Mouse (Mus musculus) lung, adult 18-20 months (tissue): Measurements from ENCODE around the gene Ptpn1.
A peak's percentile ranks its signal among the peaks of the same experiment; 100 is the strongest.

Experiments used
- DNase-seq, 2 experiments: peaks; one replicate each; pipeline ENCODE4 v3.0.0; 2022; ENCODE audit warnings: mixed read lengths in 2 of 2

Gene Ptpn1

DNA sequence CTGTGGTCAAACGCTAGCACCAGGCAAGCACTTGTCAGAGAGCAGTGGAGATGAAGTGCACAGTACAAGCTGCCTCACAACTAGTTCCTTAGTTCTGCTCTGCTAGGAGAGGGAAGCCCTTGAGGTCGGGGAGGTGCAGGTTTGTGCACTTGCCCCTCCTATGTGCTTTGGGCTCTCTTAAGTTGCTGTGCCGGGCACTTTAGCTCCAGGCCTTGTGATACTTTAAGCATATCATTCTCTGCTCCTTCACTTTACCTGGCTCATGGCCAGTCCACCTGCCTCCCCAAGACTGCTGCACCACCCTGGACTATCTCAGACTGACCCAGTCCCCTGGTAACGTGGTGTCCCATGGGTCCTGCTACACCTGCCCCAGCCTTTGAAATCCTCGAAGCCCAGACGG is 16.2 kb downstream of the Ptpn1 start:
- DNase-seq: peak; percentile 78 to 87

- DNase-seq: no peak
Measured at GRCm38 (mm10) chr2:167948557-167948956, 16.7 kb downstream of the Ptpn1 start.

DNA sequence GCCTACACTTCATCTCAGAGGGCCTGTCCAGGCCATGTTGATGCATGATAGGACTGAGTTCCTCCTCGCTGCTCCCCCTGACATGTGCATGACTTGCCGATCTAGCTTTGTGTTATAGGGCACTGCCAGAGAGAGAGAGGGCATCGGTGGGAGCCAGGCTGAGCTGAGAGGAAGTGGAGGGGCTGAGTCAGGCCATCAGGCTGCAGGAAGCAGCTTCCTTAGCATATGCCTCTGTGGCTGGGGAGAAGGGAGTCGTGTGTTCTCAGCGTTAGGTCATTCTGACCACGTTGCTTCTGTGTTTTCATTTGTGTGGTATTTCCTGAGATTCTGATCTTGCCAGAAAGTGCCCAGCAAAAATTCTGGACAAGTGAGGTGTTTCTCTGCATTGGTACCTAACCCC is 17.4 kb downstream of the Ptpn1 start:
- DNase-seq: peak; percentile 54 to 63

- DNase-seq: no peak
Measured at GRCm38 (mm10) chr2:167949808-167950207, 18.0 kb downstream of the Ptpn1 start.

DNA sequence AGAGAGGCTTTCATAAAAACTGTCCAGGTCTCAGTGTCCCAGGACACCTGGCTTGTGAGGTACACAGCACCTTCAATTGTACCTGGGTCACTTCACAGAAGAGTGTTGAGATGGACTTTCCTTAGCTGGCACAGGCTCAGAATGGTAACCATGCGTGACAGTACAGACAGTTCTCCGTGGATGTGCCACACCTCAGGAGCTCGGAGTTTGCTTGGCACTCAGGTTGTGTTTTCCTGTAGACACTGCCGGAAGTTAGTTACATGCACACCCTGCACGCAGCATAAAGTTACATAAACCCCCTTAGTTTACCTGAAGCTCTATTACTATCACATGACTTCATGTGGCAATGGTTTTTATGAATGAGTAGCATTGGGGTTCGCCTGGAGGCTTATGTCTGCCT is 18.8 kb downstream of the Ptpn1 start:
- peak in 1 of 2 experiments; percentile 76 for DNase-seq

DNA sequence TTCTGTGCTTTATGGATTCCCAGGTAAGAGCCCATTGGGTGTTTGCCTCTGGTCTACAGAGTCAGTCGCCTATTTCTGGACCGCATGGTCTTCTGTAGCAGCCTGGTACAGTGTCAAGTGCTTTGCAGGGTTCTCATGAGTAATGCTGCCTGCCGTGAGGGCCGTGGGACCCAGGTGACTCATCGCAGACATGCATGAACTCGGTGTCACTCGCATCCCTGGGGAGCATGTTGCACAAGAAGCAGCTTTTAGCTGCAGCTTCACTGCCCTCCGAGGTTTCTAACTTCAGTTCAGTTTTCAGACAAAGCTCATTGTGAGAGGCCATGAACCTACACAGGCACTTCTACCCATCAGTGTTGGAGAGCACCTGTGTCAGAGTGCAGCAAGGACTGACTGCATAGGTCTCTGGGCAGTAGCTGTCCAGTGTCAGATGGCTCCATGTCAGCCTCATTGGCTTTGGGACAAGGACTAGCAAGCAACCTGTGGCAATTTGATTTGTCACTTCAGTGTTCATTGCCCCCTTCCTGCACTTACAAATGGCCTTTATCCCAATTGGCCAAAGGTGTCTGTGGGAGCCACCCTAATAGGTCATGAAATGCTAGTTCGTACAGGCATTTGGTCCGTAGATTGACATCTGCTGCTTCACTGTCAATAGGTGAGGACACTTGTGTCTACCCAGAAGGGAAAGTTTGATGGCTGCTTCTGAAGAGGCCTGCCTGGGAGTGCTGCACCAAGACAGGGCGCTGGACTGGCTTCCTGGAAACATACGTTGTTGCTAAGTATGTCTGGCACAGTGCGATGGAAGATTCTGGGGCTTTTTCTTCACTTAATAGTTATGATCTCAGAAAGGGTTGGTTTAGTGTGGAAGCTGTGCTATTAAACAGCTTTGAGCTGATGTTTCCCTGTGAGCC is 19.7 kb downstream of the Ptpn1 start:
- peak in 1 of 2 experiments; percentile 50 for DNase-seq

GRCm38 (mm10) chr2:167953819-167954218 is 22.0 kb downstream of the Ptpn1 start:
- DNase-seq: peak in 1 of 2 experiments; percentile 56

DNA sequence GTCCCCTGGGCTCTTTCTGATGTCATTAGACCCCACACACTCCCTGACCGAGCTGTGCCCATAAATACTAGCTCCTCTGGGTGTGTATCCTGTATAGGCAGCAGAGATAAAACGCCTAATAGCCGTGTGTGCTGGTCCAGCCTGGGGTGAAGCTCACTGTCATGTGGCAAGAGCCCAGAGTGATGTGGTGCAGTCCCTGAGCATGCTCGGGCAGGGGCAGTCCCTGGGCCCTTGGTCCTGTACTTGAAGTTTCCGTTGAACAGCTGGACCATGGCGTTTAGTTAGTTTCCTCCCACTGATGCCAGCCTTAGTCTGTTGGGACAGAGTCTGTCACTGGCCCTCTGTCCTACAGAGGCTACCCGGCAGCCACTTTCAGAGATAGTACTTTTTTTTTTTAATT is 23.1 kb downstream of the Ptpn1 start:
- no peak for DNase-seq

DNA sequence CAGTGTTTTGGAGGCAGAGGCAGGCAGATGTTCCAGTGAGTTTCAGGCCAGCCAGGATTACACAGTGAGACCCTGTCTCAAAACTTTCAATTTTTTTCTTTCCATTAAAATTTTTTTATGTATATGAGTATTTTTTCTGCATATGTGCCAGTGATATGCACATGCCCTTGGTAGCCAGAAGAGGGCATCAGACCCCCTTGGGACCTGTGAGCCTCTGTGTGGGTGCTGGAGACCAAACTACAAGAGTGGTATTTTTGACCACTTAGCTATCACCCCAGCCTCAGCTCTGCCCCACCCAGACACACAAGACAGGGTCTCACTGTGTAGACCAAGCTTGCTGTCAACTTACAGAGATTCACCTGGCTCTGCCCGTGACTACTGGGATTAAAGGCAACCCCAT is 25.7 kb downstream of the Ptpn1 start:
- no peak for DNase-seq

GRCm38 (mm10) chr2:167958082-167958788 is 26.4 kb downstream of the Ptpn1 start:
- peak in 1 of 2 experiments; percentile 54 for DNase-seq

- peak; percentile 89 to 91 for DNase-seq
Measured at GRCm38 (mm10) chr2:167958843-167959242, 27.0 kb downstream of the Ptpn1 start.

- no peak for DNase-seq
Measured at GRCm38 (mm10) chr2:167959384-167959911, 27.6 kb downstream of the Ptpn1 start.

GRCm38 (mm10) chr2:167959996-167960395 is 28.1 kb downstream of the Ptpn1 start:
- no peak for DNase-seq

GRCm38 (mm10) chr2:167960584-167960983 is 28.7 kb downstream of the Ptpn1 start:
- no peak for DNase-seq

DNA sequence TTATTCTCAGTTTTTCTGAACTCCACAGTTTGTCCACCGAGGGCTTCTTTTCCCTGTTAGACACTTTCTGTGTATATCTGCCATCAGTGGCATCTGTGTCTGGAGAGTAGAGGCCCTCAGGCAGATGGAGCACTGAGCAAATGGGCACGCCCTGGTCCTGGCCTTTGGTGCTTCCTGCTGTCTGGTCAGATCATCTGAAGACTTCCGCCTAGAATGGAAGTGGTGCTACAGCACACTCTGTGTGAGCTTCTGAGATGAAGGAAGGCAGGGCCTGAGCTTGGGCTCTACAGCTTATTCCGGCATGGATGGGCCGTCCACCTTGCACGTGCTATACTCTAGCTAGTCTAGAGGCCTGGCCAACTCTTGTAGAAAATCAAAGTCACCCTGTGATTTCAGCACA is 30.5 kb downstream of the Ptpn1 start:
- DNase-seq: peak in 1 of 2 experiments; percentile 51

DNA sequence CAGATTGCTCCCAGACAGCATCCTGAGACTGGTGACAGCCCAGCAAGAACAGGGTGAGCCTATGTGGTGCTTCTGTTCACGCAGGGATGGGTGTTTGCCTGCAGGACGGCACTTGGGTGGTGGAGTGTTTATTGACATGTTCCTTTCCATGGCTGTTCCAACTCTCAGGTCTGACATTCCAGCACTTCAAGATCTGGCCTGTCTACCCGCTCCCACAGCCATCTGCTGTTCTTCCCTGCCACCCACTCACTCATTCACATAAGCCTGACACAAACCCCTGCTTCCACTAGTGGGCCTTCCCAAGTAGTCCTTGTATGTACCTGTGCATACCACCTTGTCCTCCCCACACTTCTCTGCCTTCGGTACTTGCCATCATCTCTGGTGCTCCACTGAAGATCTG is 31.3 kb downstream of the Ptpn1 start:
- peak in 1 of 2 experiments; percentile 52 for DNase-seq

DNA sequence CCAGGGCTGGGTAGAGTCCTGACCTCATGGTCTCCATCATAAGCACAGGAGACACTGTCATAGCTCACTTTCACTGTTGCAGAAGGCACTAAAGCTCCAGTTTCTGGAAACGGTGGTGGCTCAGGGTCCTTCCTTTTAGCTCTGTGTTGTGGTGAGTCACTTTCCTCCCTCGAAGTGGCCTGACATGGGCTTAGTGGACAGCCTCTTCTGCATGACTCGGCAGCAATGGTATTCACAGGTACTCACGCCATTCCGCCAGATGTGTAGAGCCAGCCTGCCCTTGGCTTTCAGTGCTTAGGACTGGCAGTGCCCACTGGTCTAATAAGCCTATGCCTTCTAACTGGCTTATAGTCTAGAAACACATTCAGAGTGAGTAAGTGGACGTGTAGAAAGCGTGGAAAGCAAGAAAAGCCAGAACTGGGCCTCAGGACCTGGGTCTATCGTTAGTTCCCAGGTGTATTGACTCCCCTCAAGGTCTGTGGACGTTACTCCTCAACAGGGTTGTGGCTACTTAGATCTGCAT is 32.0 kb downstream of the Ptpn1 start:
- no peak for DNase-seq

GRCm38 (mm10) chr2:167964320-167964719 is 32.5 kb downstream of the Ptpn1 start:
- peak; percentile 87 to 91 for DNase-seq

DNA sequence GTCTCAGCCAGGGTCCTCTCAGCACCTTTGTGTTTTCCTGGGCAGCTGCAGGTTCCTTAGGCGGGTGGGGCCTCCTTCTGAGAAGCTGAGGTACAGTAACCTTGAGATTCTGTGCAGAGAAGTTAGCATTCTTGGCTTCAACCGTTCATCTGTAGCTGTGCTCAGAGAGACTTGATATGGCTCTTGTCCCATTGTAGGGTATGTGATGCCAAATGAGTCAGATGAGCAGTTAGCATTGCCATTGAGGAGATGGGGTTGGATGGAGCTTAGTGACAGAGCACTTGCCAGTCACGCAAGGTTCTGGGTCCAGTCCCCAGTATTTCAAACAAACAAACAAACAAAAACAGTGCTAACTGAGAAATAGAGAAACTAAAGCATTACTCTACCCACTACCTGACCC is 34.1 kb downstream of the Ptpn1 start:
- DNase-seq: no peak

DNA sequence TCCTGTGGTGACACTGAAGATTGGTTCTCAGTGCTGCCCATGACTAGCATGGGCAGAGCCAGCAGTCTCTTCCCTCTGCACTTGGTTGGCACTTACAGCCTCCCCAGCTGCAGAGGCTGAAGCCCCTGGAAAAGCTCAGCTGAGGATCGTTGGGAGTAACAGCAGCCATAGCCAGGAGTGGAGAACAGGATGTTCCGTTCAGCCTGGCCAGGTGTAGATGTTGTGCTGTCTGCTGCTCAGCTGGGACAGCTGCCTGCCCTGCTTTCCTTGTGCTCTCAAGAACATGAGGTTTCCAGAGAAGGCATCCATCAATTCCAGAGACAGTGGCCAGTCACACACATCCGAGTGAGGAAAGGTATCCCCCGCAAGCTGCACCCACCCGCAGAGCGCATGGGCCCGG is 36.6 kb downstream of the Ptpn1 start:
- DNase-seq: no peak

- DNase-seq: no peak
Measured at GRCm38 (mm10) chr2:167969851-167970541, 38.1 kb downstream of the Ptpn1 start.

- DNase-seq: no peak
Measured at GRCm38 (mm10) chr2:167972146-167972545, 40.3 kb downstream of the Ptpn1 start.

DNA sequence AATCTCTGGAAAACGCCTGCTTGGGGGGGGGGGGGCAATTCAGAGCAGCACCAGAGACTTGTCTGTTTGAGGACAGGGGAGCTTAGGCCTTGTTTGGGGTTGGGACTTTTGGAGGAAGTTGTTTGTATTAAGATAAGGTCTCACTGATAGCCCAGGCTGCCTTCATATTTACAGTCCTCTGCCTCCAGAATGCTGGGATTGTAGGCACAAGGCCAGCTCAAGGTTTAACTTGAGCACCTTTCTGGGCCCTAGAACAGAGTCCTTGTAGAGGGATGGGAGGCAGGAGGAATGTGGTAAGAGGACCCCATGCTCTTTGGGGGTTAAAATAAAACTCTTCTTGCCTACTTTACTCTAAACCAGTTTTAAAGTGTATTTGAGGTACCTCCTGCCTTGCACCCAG is 41.0 kb downstream of the Ptpn1 start:
- peak in 1 of 2 experiments; percentile 37 for DNase-seq
